Mouse (Mus musculus): ENCODE results near the gene Aplp2.

Aplp2 gene

DNA sequence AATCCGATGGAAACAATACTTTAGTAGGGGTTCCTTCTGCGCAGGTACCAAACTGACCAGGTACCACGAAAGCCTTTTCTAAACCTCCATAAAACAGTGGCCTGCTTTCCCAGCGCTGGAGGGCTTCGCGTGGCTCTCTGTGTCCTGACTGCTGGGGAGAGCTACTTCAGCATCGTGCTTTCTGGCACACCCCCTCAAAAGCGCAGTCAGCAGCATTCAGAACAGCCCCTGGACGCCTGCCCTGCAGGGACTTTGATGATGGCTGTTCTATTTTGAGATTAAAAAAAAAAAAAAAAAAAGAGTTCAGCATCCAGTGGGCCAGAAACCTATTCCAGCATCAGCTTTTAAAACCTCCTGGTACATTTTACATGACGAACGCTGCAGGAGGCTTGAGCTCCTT is 14.2 kb upstream of the Aplp2 start:
- DNase-seq (ENCODE audit: low read depth, low spot score) = peak; percentile 81

DNA sequence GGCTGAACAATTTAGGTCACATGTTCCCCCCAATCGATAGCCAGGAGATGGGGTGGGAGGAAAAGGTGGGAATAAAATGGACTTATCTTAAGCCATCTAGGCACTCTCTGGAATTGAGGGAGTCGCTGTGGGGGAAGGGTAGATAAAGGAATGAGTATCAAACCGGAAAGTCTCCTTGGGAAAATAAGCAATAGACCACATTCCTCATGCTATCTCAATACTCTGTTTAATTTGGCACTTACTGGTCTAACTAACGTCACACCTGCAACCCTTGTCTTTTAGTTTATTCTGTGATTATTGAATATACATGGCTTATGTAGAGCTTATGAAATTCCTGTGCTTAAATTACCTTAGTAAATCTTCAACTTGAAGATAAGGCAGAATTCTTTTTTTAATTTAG is 11.9 kb upstream of the Aplp2 start:
- DNase-seq (ENCODE audit: low read depth, low spot score) = no peak

DNA sequence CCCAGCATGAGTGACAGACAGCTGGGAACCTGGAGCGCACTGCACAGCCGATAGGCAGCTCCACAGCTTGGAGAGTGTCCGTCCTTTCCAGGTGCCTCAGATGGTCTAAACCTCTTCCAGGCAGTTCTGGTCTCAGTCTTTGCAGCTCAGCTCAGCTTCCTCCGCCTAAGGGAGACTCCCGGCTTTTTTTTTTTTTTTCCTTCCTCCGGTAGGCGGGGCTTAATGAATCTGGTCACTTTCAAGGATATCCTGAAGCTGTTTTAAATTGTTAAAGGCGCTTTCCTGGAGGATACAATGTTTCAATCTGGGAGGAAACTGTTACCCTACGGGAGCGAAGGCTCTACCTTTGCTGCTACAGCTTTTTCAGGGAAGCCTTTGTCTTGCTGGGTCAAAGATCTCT is 9.6 kb upstream of the Aplp2 start:
- DNase-seq (ENCODE audit: low read depth, low spot score) = no peak

DNA sequence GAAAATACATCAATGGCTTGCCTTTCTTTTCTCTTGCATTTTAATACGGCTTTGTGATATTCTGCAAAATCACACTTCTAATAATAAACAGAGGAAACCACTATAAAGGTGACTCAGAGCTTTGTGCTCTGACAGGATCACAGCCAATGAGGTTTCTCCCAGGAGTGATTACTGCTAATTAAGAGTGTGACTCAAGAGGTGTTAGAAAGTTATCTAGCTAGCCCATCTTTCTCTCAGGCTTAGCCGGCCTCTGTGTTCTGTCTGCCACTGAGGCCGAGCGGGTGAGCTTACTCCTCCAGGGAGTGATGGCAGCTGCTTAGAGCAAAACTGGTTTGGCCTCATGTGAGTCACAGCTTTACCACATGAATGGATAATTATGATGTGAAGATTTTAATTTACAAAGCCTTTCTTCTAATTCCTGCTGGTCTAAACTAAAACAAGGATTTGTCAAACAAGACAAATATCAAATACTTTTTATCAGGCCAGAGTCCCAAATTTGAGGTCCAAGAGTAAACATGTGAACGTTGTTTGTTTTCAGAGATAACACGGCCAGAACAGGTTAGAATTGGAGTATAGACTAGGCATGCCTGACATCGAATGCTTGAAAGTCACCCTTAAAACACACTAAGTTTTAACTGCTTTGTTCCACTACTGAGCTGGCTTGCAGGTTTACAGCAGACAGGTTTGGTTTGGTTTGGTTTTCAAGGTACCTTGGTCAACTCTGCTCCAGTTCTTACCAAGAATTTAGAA is 6.2 kb upstream of the Aplp2 start:
- no peak for DNase-seq (ENCODE audit: low read depth, low spot score)

- no peak for DNase-seq (ENCODE audit: low read depth, low spot score)
These were observed 939 bp upstream of the Aplp2 start for GRCm38 (mm10) chr9:31212500-31213008.

- DNase-seq (ENCODE audit: low read depth, low spot score) = peak; percentile 22
These were observed 596 bp downstream of the Aplp2 start for GRCm38 (mm10) chr9:31210749-31211689.

DNA sequence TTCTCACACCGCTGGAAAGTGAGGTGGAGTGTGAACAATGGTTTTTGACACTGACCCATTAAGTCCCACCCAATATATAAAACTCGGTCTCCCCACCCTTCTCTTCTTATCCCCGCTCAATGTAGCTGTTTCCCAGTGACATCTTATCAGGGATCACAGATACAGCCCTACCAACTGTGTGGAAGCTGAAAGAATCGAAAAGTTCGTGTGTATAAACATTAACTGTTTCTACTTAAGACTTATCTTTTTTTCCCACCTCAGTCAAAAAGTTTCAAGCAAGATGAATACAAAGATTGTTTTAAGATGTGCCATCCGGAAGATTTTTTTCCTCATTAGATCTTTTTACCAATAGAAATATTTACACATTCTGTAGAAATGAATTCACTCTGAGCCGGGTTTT is 1.5 kb downstream of the Aplp2 start:
- DNase-seq (ENCODE audit: low read depth, low spot score) = no peak

DNA sequence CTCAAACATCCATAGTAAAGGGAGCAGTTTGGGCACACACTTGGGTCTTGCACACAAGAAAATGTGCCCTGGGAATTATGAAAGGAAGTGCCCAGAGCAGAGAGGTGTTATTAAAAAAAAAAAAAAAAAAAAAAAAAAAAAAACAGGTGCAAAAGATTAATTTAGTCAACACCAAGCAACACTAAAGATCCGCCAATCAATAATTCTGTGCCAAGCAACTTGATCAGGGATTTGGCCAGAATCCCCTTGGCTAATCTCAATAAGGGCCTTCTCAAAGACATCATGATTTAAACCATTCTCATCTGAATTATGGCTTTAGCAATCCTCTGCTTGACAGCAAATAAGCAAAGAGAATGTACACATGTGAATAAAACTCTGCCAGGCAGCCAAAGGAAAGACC is 2.1 kb downstream of the Aplp2 start:
- no peak for DNase-seq (ENCODE audit: low read depth, low spot score)

DNA sequence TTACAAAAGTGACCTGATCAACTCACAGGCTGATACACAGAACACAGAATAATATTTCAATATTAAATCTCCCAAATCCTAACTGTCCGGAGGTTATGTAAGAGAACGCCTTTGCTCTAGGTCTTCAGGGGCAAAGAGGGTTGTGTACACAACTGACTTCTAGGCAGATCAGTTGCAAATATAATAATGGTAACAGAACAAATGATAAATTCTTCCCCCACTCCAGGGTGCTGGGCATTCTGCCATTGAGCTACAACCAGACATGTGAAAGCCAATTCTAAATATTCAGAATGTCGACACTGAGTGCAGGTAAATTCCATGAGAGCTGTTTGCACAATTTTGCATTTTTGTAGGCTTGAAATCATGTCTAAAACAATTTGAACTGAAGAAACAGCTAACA is 3.9 kb downstream of the Aplp2 start:
- DNase-seq (ENCODE audit: low read depth, low spot score) = no peak

- no peak for DNase-seq (ENCODE audit: low read depth, low spot score)
These were observed 6.9 kb downstream of the Aplp2 start for GRCm38 (mm10) chr9:31204722-31205121.

GRCm38 (mm10) chr9:31203571-31204210 is 7.9 kb downstream of the Aplp2 start:
- no peak for DNase-seq (ENCODE audit: low read depth, low spot score)

DNA sequence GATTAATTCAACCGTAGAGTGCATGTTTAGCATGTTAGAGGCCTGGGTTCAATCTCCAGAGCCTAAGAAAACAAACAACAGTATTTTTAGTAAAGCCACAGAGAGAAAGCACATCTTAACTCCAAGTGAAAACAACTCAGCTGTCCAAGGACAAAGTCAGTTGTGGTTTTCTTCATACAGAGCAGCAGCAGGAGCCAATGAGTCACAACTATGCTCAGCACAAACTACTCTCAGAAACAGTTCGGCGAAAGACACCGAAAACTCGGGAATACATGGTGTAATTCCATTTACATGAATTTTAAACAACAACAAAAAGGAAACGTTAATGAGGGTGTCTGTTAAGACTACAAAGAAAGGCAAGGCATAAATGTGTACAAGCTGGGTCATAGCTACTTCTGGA is 8.5 kb downstream of the Aplp2 start:
- DNase-seq (ENCODE audit: low read depth, low spot score) = no peak

GRCm38 (mm10) chr9:31198614-31199013 is 13.0 kb downstream of the Aplp2 start:
- no peak for DNase-seq (ENCODE audit: low read depth, low spot score)

- DNase-seq (ENCODE audit: low read depth, low spot score) = no peak
These were observed 13.8 kb downstream of the Aplp2 start for GRCm38 (mm10) chr9:31197782-31198181.

DNA sequence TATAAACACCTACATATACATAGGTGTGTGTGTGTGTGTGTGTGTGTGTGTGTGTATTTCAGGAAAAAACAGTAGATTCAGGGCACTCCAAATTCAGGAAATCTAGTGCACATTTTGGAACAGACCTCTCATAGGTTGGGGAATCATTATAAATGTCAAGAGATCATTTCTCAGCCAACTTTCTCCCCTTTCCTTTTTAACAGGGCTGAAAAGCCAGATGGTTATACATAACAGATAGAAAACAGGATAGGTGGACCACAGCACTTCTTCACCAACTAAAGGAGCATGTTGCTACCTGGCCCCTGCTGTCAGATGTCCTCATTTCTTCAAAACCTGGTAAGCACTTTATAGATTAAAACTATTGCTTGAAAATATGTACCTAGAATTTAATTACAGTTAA is 14.9 kb downstream of the Aplp2 start:
- DNase-seq (ENCODE audit: low read depth, low spot score) = no peak

DNA sequence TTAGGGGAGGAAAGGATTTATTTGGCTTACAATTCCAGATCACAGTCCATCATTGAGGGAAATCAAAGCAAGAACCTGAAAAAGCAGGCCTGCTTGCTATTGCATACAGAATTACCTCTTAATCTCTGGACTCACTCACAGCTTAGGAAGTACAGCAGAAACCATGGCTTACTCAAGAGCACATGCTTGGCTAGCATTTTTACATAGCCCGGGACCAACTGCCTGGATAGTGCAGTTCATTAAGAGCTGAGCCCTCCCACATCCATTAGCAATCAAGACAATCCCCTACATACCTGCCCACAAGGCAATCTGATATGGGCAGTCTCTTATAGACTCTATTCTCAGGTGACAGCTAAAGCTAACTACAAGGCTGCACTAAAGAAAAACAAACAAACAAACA is 16.0 kb downstream of the Aplp2 start:
- DNase-seq (ENCODE audit: low read depth, low spot score) = no peak

DNA sequence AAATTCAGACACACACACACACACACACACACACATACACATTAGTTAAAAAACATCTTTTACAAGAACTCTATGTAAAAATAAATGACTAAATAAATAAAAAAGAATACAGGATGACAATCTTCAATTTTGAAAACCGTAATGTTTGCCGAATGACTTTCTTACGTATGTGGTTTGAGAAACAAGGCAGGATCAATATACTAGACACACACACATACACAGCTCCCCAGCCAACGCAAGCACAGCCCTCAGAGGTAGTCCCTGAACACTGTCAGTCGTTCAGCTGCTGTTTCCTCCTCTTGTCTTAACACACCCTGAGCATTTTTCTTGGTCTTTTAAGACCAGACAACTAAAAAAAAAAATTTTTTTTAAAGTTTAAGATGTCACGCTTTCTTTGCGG is 19.2 kb downstream of the Aplp2 start:
- DNase-seq (ENCODE audit: low read depth, low spot score) = no peak

- no peak for DNase-seq (ENCODE audit: low read depth, low spot score)
These were observed 20.1 kb downstream of the Aplp2 start for GRCm38 (mm10) chr9:31191543-31191942.

DNA sequence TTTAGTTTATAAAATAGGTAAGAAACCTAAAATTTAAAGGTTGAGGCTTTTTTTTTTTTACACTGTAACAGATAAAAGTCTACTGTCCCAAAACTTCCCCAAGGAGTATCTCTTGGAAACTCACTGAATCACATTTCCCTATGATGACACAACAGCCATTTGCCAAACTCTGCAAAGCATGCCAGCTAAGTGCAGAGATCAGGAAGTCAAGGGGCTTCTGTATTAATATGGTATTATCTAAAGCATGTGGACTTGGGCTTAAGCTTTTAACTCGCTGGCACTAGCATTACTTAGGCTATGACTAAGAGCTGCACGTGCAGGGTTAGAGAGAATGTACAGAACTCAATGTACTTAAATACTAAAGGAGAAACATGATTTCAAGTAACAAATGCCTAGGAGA is 22.4 kb downstream of the Aplp2 start:
- DNase-seq (ENCODE audit: low read depth, low spot score) = no peak

DNA sequence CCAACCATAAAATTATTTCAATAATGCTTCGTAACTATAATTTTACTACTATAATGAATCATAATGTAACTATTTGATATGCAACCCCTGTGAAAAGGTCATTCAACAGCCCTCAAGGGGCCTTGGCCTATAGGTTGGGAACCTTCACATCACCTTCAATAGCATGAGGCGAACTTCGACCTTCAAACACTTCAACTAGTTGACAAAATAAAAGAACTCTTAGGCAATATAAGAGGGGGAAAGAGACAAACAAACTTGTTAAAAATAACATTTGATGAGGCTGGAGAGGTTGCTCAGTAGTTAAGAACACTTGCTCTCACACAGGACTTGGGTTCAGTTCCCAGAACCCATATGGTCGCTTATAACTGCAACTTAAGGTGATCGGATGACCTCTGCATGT is 27.2 kb downstream of the Aplp2 start:
- DNase-seq (ENCODE audit: low read depth, low spot score) = no peak

DNA sequence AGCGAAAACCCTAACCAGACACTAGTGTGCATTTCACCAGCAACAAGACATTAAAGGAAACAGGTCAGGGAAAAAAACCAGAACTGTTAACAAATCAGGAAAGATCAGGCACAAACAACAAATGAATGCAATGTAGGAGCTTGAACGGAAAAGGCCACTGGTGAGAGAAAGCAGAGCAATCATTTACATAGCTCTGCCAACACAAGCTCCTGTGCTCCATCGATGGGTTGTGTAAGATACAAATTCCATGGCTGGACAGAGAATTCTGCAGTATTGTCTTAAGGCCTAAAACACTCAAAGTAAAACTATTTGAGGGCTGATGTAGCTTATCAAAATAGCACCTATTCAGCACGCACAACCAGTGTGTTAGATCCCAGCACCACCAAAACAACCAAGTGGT is 28.6 kb downstream of the Aplp2 start:
- DNase-seq (ENCODE audit: low read depth, low spot score) = no peak
